Mouse (Mus musculus): Measurements from ENCODE around the gene Apom. TPM values are rescaled to one million over a fixed set of nuclear protein-coding genes. Genes with fewer than 3 reads are reported as not detected.

Gene Apom
- polyA plus RNA-seq, 1 experiment = 0.27 TPM

DNA sequence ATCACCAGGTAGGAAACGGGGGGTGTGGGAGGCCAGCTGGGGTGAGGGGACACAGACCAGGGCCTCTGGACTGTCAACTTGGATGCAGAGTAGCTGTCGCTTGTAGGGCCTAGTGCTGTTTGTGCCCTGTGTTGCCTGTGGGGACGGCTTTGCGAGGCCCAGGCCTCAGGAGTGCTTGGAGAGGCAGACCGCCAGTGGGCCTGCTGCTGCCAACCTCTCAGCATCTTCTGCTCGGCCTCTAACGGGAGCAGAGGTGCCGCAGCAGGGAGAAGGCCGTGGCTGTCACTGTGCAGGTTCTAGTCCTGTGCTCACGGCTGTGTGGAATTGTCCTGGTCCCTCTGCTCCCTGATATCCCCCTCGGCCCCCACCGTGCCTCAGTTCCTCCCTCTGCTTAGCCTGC, 35.3 kb downstream of the Apom start:
- no peak for TF ChIP-seq GATA1 (IDR thresholded peaks at IDR 0.05; ENCODE audit: low read length)

DNA sequence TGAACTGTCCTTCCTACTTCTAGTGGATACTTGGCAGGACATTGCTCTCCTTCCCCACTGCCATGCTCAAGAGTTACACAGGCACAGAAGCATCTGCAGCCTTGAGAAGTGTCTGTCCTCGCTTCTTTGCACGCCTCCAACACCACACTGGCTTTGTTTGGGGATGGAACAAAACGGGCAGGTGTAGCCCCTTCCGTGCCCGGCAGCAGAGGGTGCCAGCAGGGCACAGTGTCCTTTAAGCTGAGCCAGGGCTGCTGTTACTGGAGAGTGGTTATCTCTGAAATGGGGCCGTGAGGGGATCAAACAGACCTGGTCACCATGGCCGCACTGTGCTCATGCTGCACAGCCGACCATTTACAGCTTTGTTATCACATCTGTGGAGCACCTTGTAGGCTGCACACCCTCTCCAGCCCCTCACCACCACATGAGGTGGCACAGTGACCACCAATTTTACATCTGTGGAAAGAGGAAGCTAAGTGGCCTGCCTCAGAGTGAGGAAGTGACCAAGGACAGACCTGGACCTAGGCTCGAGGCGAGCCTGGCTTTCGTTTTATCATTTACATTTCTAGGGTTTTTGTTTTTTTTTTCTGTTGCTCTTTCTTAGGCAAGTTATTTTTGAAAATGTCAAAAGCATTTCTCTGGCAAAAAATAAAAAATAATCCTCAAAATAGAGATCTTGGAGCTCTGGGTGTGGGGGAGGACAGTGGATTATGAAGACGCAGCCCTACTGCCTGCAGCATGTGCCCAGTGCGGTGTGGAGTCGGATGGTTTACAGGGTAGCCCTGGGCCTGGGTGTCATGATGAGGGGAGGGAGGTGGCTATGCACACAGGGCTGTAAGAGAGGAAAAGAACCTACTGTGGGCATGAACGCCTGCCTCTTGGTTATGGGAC, 37.1 kb downstream of the Apom start:
- TF ChIP-seq GATA1 (IDR thresholded peaks at IDR 0.05; ENCODE audit: low read length) = no peak

DNA sequence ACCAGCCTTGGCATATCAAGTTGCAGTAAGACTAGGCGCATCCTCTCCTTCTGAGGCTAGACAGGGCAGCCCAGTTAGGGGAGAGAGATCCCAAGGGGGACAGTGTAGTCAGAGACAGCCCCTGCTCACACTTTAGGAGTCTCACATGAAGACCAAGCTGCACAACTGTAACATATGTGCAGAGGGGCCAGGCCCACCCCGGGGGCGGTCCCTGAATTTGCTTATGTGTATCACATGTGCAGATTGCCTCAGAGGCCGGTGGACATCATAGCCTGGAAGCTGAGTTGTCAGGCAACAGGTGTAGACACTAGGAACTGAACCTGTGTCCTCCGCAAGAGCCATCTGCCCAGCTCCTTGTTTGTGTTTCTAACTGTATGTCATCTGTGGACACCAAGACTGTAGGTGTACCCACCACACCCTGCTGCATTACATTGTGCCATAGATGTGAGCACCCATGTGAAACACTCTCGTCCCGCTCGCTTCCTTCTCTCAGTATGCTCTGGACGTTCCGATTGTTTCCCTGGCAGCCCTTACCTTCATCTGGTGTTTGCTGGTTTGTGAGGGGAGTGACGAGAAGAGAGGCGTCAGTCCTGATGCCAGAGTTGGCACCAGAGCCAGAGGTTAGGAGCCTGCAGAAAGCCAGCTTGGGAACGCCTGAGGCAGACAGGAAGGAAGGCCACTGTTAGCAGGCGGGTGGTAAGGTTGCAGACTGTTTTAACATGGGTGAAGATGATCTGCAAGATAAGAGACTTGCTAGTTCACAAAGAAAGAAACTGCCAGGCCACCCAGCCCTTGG, 39.2 kb downstream of the Apom start:
- TF ChIP-seq GATA1 (IDR thresholded peaks at IDR 0.05; ENCODE audit: low read length) = no peak

DNA sequence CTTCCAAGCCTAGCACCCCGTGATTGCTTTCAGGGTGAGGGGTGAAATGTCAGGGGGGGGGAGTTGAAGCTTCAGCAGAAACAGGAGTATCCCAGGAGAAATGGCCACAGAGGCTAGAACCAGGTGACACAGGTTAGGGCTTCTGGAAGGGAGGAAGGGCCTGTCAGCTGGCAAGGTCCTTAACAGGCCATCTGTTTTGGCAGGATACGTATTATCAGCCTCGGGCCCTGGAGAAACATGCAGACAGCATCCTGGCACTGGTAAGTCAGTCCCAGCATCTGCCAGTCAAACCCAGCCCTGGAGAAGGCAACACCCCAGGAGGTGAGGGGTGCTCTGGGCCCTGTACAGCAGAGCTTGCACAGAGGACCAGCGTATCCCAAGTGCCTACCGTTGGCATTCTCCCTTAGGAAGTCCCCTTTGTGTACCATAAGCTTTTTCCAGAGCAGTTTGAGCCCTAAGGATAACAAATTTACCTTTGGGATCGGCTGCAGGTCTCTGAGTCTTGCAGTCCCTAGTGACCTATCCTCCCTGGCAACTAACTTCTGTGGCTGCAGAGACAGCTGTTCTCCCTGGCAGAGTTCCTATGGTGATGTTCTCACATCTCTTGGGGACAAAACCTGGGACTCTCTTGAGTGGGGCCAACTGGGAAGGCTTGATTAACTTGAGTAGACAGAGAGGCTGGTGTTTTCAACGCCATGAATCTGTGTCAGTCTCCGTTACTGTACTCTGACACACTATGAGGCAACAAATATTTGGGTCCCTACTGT, 41.5 kb downstream of the Apom start:
- TF ChIP-seq GATA1 (IDR thresholded peaks at IDR 0.05; ENCODE audit: low read length) = no peak

DNA sequence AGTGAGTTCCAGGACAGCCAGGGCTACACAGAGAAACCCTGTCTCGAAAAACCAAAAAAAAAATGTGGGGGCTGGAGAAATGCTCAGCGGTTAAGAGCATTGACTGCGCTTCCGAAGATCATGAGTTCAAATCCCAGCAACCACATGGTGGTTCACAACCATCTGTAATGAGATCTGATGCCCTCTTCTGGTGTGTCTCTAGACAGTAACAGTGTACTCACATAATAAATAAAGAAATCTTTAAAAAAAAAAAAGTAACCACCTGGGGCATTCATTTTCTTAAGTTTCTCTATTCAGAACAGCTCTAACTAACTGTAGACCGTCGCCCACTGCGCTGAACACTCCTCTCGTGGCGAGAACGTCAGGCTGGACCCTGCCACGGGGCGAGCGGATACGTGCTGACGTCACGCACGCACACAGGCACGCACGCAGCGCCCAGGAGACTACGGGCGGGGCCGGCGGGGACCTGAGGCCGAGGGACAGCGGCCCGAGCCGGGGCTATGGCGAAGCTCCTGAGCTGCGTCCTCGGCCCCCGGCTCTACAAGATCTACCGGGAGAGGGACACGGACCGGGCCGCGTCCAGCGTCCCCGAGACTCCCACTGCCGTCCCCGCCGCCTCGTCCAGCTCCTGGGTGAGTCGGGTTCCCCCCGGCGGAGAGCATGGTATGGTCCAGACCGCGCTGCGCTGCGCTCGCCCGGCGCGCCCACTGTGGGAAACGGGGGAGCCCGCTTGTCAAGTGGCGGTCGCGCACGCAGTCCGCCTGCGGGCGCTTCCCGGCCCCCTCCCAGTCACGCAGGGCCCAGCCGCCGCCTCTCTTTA, 42.8 kb downstream of the Apom start, which contains the start of gene Abhd16a:
Gene Abhd16a, plus strand, starts transcription at position 439 of the 820 bp plus-strand sequence.
- TF ChIP-seq GATA1 (IDR thresholded peaks at IDR 0.05; ENCODE audit: low read length) = no peak

DNA sequence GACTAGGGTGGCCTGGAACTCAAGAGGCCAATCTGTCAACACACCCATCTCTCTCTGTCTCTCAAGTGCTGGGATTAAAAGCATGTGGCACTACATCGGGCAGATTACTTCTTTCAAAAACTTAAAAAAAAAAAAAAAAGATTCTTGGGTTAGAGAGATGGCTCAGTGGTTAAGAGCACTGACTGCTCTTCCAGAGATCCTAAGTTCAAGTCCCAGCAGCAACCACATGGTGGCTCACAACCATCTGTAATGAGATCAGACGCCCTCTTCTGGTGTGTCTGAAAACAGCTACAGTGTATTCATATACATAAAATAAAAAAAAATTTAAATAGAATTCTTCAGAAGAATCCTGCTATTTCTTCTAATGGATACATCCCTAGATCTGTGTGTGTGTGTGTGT, 43.7 kb downstream of the Apom start:
- TF ChIP-seq GATA1 (IDR thresholded peaks at IDR 0.05; ENCODE audit: low read length) = no peak

DNA sequence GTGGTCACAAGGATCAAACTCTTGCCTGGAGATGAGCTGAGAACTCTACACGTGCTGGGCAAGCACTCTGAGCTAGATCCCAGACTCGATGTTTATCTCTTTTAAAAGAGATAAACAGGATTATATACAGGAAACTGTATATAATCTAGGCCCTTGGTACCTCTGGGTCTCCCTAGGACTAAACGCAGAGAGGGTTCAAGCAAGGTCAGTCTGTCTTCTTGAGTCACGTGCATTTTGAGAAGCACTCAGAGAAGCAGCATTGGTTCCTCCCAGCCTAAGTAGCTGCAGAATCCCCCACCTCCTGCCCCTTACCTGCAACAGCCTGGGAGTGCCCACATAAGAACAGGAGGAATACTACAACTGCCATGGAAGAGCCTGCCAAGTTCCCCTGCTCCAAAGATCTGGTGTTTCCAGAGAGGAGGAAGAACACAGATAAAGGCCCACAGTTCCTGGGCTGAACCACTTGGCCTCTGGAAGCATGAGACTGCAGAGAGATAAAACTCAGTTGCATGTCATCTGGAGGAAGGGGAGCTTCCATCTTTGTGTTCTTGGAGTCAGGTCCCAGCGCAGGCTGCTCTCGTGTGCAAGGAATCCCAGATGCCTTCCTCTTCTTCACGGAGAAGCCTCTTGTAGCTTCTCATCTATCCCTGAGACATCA, 46.5 kb downstream of the Apom start, which contains the start of gene Ly6g6f:
Gene Ly6g6f, minus strand, starts transcription at position 403 of the 658 bp plus-strand sequence.
- no peak for TF ChIP-seq GATA1 (IDR thresholded peaks at IDR 0.05; ENCODE audit: low read length)

DNA sequence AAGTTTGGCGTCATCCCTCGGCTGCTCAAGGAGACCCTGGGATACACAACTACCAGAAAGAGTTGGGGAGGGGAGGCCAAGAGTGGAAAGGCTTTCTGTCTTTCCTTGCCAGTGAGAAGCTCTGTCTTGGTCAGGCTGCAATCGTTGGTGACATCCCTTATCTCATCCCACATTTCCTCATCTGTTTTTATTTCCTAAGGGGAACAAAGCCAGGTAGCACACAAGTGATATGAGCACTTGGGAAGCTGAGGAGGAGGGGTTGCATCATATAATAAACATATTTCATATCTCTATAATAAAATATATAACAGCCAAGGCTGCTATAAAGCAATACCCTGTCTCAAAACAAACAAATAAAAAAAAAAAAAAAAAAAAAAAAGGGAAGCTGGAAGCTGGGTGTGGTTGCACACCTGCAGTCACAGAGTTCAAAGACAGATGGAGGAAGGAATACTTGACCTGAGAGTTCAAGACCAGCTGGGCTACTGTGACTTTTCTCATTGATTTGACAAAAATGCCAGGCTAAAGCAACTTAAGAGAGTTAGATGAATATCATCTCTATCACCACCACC, 47.8 kb downstream of the Apom start:
- TF ChIP-seq GATA1 (IDR thresholded peaks at IDR 0.05; ENCODE audit: low read length) = no peak

DNA sequence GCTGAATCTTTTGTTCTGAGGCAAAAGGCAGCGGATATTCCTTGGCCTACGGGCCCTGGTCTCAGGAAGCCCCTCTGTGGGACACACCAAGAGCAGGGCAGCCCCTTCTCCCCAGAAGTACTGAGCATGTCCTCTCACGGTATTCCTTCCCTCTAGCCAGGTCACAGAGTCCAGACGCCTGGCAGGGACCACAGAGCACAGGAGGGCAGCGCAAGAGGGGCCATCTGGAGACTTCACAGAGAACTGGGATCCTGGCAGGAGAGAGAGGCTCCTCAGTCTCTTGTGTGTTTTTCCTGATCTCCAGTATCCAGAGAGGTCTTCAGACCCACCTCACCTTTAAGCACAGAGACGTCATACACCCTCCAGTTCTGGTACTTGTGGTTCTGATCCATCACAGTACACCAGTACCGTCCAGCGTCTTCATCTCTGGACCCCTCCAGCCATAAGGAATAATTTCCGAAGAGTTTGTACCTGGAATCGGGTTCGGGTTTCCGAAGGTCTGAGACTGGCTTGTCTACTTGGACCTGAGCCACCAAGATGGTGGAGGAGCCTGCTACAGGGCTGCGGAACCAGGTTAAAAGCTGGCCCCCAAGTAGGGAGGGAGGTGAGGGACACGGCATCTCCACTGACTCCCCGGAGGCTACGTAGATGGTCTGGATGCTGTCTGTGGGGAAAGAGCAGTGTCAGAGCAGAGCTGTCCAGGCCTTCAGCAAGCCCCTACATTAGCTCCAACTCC, 48.8 kb downstream of the Apom start:
- no peak for TF ChIP-seq GATA1 (IDR thresholded peaks at IDR 0.05; ENCODE audit: low read length)

DNA sequence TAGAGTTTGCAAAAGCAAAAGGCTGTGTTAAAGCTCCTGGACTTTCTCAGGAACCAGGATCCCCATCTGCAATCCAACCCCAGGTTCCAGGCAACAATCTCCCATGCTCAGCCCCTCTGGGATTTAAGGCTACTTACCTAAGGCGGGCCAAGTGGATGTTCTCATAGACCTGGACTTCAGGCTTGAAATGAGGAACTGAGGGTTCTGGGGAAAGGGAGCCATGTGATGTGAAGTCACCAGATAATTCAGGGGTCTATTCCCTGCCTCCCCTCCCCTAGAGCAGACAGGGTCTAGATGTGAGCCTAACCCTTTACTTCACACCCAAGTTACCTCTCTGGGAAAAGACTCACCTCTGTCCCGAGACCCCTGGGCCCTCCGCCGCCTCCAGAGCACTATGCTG, 51.1 kb downstream of the Apom start:
- no peak for TF ChIP-seq GATA1 (IDR thresholded peaks at IDR 0.05; ENCODE audit: low read length)

DNA sequence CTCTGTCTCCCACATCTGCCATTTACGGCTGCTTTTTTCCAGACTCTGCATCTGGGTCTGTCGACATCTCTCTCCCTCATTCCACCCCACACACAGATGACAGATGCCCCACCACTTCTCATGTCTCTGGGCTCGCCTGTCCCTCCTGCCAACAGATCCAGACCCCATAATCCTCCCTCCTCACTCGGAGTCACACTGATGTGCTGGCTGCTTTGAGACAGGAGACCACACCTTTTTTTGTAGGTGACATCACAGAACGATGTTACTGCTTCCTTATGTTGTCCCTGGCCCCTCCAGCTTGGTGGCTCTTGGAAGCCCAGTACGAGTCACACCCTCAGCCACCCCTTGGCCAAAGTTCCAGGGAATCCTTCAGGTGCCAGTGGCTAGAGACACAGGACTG, 51.6 kb downstream of the Apom start:
- no peak for TF ChIP-seq GATA1 (IDR thresholded peaks at IDR 0.05; ENCODE audit: low read length)

DNA sequence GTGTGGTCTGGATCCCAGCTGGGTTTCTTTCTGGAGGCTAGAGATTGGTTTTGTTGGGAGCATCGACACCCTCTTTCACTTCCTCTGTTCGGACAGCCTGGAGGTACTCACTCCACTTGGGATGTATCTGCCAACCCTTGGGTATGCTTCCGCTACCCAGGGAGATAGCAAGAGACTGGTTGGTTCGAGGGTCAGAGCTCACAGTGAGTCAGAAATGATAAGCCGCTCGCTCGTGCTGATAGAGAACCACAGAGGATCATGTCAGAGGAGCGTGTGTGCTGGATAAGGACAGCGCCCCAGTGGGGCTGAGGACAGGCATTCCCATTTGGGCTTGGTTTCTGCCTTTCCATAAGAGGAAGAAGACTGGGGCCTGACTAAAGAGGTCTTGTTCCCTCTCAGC, 52.1 kb downstream of the Apom start:
- TF ChIP-seq GATA1 (IDR thresholded peaks at IDR 0.05; ENCODE audit: low read length) = peak; percentile 99

Other genes with a start within 250 kb of the Apom start
- 0.49 and 1.3 TPM in 2 replicates for gene C2, start 233.8 kb downstream of the Apom start, polyA plus RNA-seq (2012)
- 352 and 449 TPM in 2 replicates for gene Ehmt2, start 233.6 kb downstream of the Apom start, polyA plus RNA-seq (2012)
- gene Slc44a4, start 217.6 kb downstream of the Apom start, polyA plus RNA-seq (2012) = not detected in 2 replicates
- gene Neu1, start 200.8 kb downstream of the Apom start, polyA plus RNA-seq (2012) = 12.3 and 17.6 TPM in 2 replicates
- gene Hspa1b, start 172.8 kb downstream of the Apom start, polyA plus RNA-seq (2012) = 0.33 and 0.36 TPM in 2 replicates
- 0.12 TPM in 1 of 2 replicates, not detected in the other for gene Gm20481, start 162.1 kb downstream of the Apom start, polyA plus RNA-seq (2012)
- gene Hspa1a, start 159.9 kb downstream of the Apom start, polyA plus RNA-seq (2012) = not detected in 2 replicates
- 0.02 TPM in 1 of 2 replicates, not detected in the other for gene Hspa1l, start 159.3 kb downstream of the Apom start, polyA plus RNA-seq (2012)
- 309 and 320 TPM in 2 replicates for gene Lsm2, start 150.2 kb downstream of the Apom start, polyA plus RNA-seq (2012)
- 965 and 1,080 TPM in 2 replicates for gene Vars, start 131.1 kb downstream of the Apom start, polyA plus RNA-seq (2012)
- gene Vwa7, start 115.5 kb downstream of the Apom start, polyA plus RNA-seq (2012) = 1.0 and 1.4 TPM in 2 replicates
- 40.3 and 64.9 TPM in 2 replicates for gene Sapcd1, start 104.0 kb downstream of the Apom start, polyA plus RNA-seq (2012)
- gene Msh5, start 85.3 kb downstream of the Apom start, polyA plus RNA-seq (2012) = 7.0 and 7.1 TPM in 2 replicates
- gene Clic1, start 82.1 kb downstream of the Apom start, polyA plus RNA-seq (2012) = 168 and 216 TPM in 2 replicates
- 156 and 185 TPM in 2 replicates for gene Ddah2, start 73.0 kb downstream of the Apom start, polyA plus RNA-seq (2012)
- not detected in 2 replicates for gene Ly6g6c, start 66.7 kb downstream of the Apom start, polyA plus RNA-seq (2012)
- not detected in 2 replicates for gene Mpig6b, start 65.9 kb downstream of the Apom start, polyA plus RNA-seq (2012)
- not detected in 2 replicates for gene Ly6g6e, start 55.1 kb downstream of the Apom start, polyA plus RNA-seq (2012)
- gene Ly6g6d, start 54.0 kb downstream of the Apom start, polyA plus RNA-seq (2012) = 0.22 TPM in 1 of 2 replicates, not detected in the other
- 0.05 and 0.06 TPM in 2 replicates for gene Ly6g6f, start 46.4 kb downstream of the Apom start, polyA plus RNA-seq (2012)
- gene Abhd16a, start 42.8 kb downstream of the Apom start, polyA plus RNA-seq (2012) = 112 and 148 TPM in 2 replicates
- not detected in 2 replicates for gene Ly6g5c, start 23.8 kb downstream of the Apom start, polyA plus RNA-seq (2012)
- 0.08 and 0.15 TPM in 2 replicates for gene Ly6g5b, start 16.6 kb downstream of the Apom start, polyA plus RNA-seq (2012)
- 62.0 and 85.8 TPM in 2 replicates for gene Gpank1, start 10.6 kb downstream of the Apom start, polyA plus RNA-seq (2012)
- 66.1 and 68.9 TPM in 2 replicates for gene Csnk2b, start 10.0 kb downstream of the Apom start, polyA plus RNA-seq (2012)
- 11.4 and 13.3 TPM in 2 replicates for gene D17H6S53E, start 5.7 kb downstream of the Apom start, polyA plus RNA-seq (2012)
- gene Bag6, start 3.1 kb upstream of the Apom start, polyA plus RNA-seq (2012) = 685 and 826 TPM in 2 replicates
- gene Prrc2a, start 32.8 kb upstream of the Apom start, polyA plus RNA-seq (2012) = 1,478 and 1,496 TPM in 2 replicates
- gene Aif1, start 44.0 kb upstream of the Apom start, polyA plus RNA-seq (2012) = not detected in 2 replicates
- 0.39 and 0.49 TPM in 2 replicates for gene Lst1, start 56.4 kb upstream of the Apom start, polyA plus RNA-seq (2012)
- 0.09 and 0.12 TPM in 2 replicates for gene Ltb, start 62.4 kb upstream of the Apom start, polyA plus RNA-seq (2012)
- gene Tnf, start 70.0 kb upstream of the Apom start, polyA plus RNA-seq (2012) = not detected in 2 replicates
- not detected in 2 replicates for gene Lta, start 73.3 kb upstream of the Apom start, polyA plus RNA-seq (2012)
- not detected in 2 replicates for gene Gm16181, start 88.8 kb upstream of the Apom start, polyA plus RNA-seq (2012)
- gene Atp6v1g2, start 101.6 kb upstream of the Apom start, polyA plus RNA-seq (2012) = 2.2 and 2.7 TPM in 2 replicates
- gene Nfkbil1, start 103.7 kb upstream of the Apom start, polyA plus RNA-seq (2012) = 39.6 and 44.3 TPM in 2 replicates
- gene Ddx39b, start 109.7 kb upstream of the Apom start, polyA plus RNA-seq (2012) = 326 and 338 TPM in 2 replicates
- 56.7 and 69.0 TPM in 2 replicates for gene H2-D1, start 130.7 kb upstream of the Apom start, polyA plus RNA-seq (2012)
- gene H2-Q1, start 188.4 kb upstream of the Apom start, polyA plus RNA-seq (2012) = not detected in 2 replicates
- not detected in 2 replicates for gene H2-Q2, start 210.2 kb upstream of the Apom start, polyA plus RNA-seq (2012)
- not detected in 2 replicates for gene H2-Q4, start 247.6 kb upstream of the Apom start, polyA plus RNA-seq (2012)

All from G1E-ER4 (cell line).